In genomic region chr8:69903063-69903542, GRCm38 (mm10) we compare ENCODE assay signal across 8 mouse cellular contexts. TPM values are rescaled to one million over a fixed set of nuclear protein-coding genes. Genes with fewer than 3 reads are reported as not detected.
A peak's percentile ranks its signal among the peaks of the same experiment; 100 is the strongest.
DNase-seq lines count a peak whose midpoint lies in the region; ATAC-seq lines count a peak whose summit lies in the region.

No protein-coding gene starts in this region.

- peaks cover 24% of the 10 kb centered on the region for H3K36me3 ChIP-seq in heart, embryonic 10.5 days
- H3K36me3 ChIP-seq in kidney, embryonic 15.5 days, result peaks cover 23% of the 10 kb centered on the region
- H3K36me3 ChIP-seq in splenic B cell, adult 2 months (ENCODE audit: control insufficient read depth, insufficient read depth, low read length, poor library complexity, severe bottlenecking), result no peaks in the 10 kb centered on the region

- DNase-seq in A20 (ENCODE audit: low read depth, low spot score), result peak; percentile 99
- DNase-seq in brain, adult 2 months (ENCODE audit: low read depth, low spot score), result peak; percentile 100
- peak; percentile 100 for DNase-seq in heart, embryonic 10.5 days (ENCODE audit: low spot score)
- peak; percentile 99 for DNase-seq in liver
- peak; percentile 97 for DNase-seq in splenic B cell, adult 2 months (ENCODE audit: low read depth, low spot score)

- peak; percentile 76 for ATAC-seq in erythroblast, adult 5-6 weeks (replicated peaks; ENCODE audit: low FRiP score, poor library complexity, severe bottlenecking)
- peak; percentile 90 for ATAC-seq in kidney, embryonic 15.5 days (replicated peaks; ENCODE audit: low FRiP score)
- ATAC-seq in monocyte, adult 5-6 weeks (replicated peaks; ENCODE audit: insufficient number of reproducible peaks, low FRiP score, low TSS enrichment, poor library complexity, severe bottlenecking), result peak; percentile 71

- H3K4me3 ChIP-seq in heart, embryonic 10.5 days, result peak overlapping the region; percentile 78
- H3K4me3 ChIP-seq in kidney, embryonic 15.5 days (replicated peaks), result peak overlapping the region; percentile 83

- WGBS in heart, embryonic 10.5 days, result under 1% methylated on average over 45 of the region's 45 CpGs
- under 1% methylated on average over 45 of the region's 45 CpGs for WGBS in kidney, embryonic 15.5 days

- H3K27me3 ChIP-seq in heart, embryonic 10.5 days (ENCODE audit: insufficient read depth, poor library complexity, severe bottlenecking), result no peaks in the 10 kb centered on the region
- H3K27me3 ChIP-seq in kidney, embryonic 15.5 days, result no peaks in the 10 kb centered on the region
- no peaks in the 10 kb centered on the region for H3K27me3 ChIP-seq in splenic B cell, adult 2 months (ENCODE audit: control insufficient read depth, insufficient read depth, low read length, poor library complexity, severe bottlenecking)

- peak overlapping the region; percentile 92 for H3K4me2 ChIP-seq in kidney, embryonic 15.5 days

- H3K27ac ChIP-seq in heart, embryonic 10.5 days, result peak overlapping the region; percentile 97
- H3K27ac ChIP-seq in kidney, embryonic 15.5 days, result peak overlapping the region; percentile 98

- H3K9ac ChIP-seq in kidney, embryonic 15.5 days, result peak overlapping the region; percentile 70

- H3K4me1 ChIP-seq in heart, embryonic 10.5 days, result peaks cover 48% of the 10 kb centered on the region
- peaks cover 47% of the 10 kb centered on the region for H3K4me1 ChIP-seq in kidney, embryonic 15.5 days

- no peaks in the 10 kb centered on the region for H3K9me3 ChIP-seq in heart, embryonic 10.5 days
- H3K9me3 ChIP-seq in kidney, embryonic 15.5 days (replicated peaks), result no peaks in the 10 kb centered on the region

RNA-seq across cellular contexts. Expression of gene Yjefn3, which starts 0.6 kb away (rescaled TPM):
- total RNA-seq in erythroblast, adult 5-6 weeks (2015; ENCODE audit: low replicate concordance), result not detected in 2 replicates
- total RNA-seq in erythroblast, adult 5-6 weeks (2017; ENCODE audit: low replicate concordance), result not detected in 2 replicates
- polyA plus RNA-seq in heart, embryonic 10.5 days (2016; fragmentation: Nextera tagmentation; extraction: Ambion mirVana), result 6.7 and 8.7 TPM in 2 replicates
- polyA plus RNA-seq in kidney, embryonic 15.5 days (2015; fragmentation: Nextera tagmentation; extraction: Ambion mirVana), result 4.5 and 5.2 TPM in 2 replicates
- not detected in 3 replicates for total RNA-seq in monocyte, adult 5-6 weeks (2017)

RNA-seq across cellular contexts. Expression of gene Ndufa13, which starts 0.7 kb away (rescaled TPM):
- total RNA-seq in erythroblast, adult 5-6 weeks (2015; ENCODE audit: low replicate concordance), result 16.1 and 18.2 TPM in 2 replicates
- total RNA-seq in erythroblast, adult 5-6 weeks (2017; ENCODE audit: low replicate concordance), result 27.2 and 32.9 TPM in 2 replicates
- polyA plus RNA-seq in heart, embryonic 10.5 days (2016; fragmentation: Nextera tagmentation; extraction: Ambion mirVana), result 217 and 256 TPM in 2 replicates
- polyA plus RNA-seq in kidney, embryonic 15.5 days (2015; fragmentation: Nextera tagmentation; extraction: Ambion mirVana), result 205 and 210 TPM in 2 replicates
- total RNA-seq in monocyte, adult 5-6 weeks (2017), result 91.2 to 131 TPM (median 108 TPM) in 3 replicates

RNA-seq across cellular contexts. Expression of gene Tssk6, which starts 1.1 kb away (rescaled TPM):
- not detected in 2 replicates for total RNA-seq in erythroblast, adult 5-6 weeks (2015; ENCODE audit: low replicate concordance)
- total RNA-seq in erythroblast, adult 5-6 weeks (2017; ENCODE audit: low replicate concordance), result 0.28 and 0.94 TPM in 2 replicates
- 2.7 and 2.9 TPM in 2 replicates for polyA plus RNA-seq in heart, embryonic 10.5 days (2016; fragmentation: Nextera tagmentation; extraction: Ambion mirVana)
- polyA plus RNA-seq in kidney, embryonic 15.5 days (2015; fragmentation: Nextera tagmentation; extraction: Ambion mirVana), result 3.4 and 4.6 TPM in 2 replicates
- 0.95 to 1.6 TPM (median 1.1 TPM) in 3 replicates for total RNA-seq in monocyte, adult 5-6 weeks (2017)

RNA-seq across cellular contexts. Expression of gene Cilp2, which starts 15.6 kb away (rescaled TPM):
- not detected in 2 replicates for total RNA-seq in erythroblast, adult 5-6 weeks (2015; ENCODE audit: low replicate concordance)
- not detected in 2 replicates for total RNA-seq in erythroblast, adult 5-6 weeks (2017; ENCODE audit: low replicate concordance)
- 0.48 and 0.63 TPM in 2 replicates for polyA plus RNA-seq in heart, embryonic 10.5 days (2016; fragmentation: Nextera tagmentation; extraction: Ambion mirVana)
- 0.88 and 0.98 TPM in 2 replicates for polyA plus RNA-seq in kidney, embryonic 15.5 days (2015; fragmentation: Nextera tagmentation; extraction: Ambion mirVana)
- not detected in 3 replicates for total RNA-seq in monocyte, adult 5-6 weeks (2017)

Comparison
In these comparisons a context has a peak if more than half of its experiments do, and no peak if none do; other contexts are left out.
1. Peak in every context shown above with its lines: DNase-seq, ATAC-seq, H3K4me3 ChIP-seq and H3K27ac ChIP-seq.